Mouse (Mus musculus) MEL (cell line): ENCODE data around the gene Lmo2.

Experiments
- CTCF ChIP-seq, 3 experiments: IDR thresholded peaks in 2 of 3; conservative IDR thresholded peaks in 1 of 3; 2 replicates each; pipeline ENCODE4 v1.5.1; 2011 to 2012; ENCODE audit warnings: low read length in 3 of 3, low read depth in 2 of 3, mild to moderate bottlenecking in 2 of 3, improper control_type of control experiment in 1 of 3, inconsistent platforms in 1 of 3, mixed read lengths in 1 of 3, moderate library complexity in 1 of 3; ENCODE audit not compliant: control insufficient read depth in 1 of 3, insufficient read depth in 1 of 3, poor library complexity in 1 of 3, severe bottlenecking in 1 of 3
- MAFK ChIP-seq: IDR thresholded peaks from 2 replicates; pipeline ENCODE4 v1.6.1; 2011; ENCODE audit warnings: low read depth, mild to moderate bottlenecking, low read length, improper control_type of control experiment, borderline replicate concordance
- POLR2A ChIP-seq, 2 experiments: IDR thresholded peaks; 2 replicates each; pipeline ENCODE4 v1.6.1; 2011 to 2012; ENCODE audit warnings: low read length in 2 of 2, mild to moderate bottlenecking in 2 of 2, control low read depth in 1 of 2, improper control_type of control experiment in 1 of 2, low read depth in 1 of 2, moderate library complexity in 1 of 2; ENCODE audit not compliant: control insufficient read depth in 1 of 2, insufficient read depth in 1 of 2, poor library complexity in 1 of 2
- RAD21 ChIP-seq: IDR thresholded peaks from 2 replicates; pipeline ENCODE4 v1.6.1; 2011; ENCODE audit warnings: mild to moderate bottlenecking, low read depth, low read length, improper control_type of control experiment
- SMC3 ChIP-seq: IDR thresholded peaks from 2 replicates; pipeline ENCODE4 v1.6.1; 2011; ENCODE audit warnings: low read depth, low read length, improper control_type of control experiment

DNA sequence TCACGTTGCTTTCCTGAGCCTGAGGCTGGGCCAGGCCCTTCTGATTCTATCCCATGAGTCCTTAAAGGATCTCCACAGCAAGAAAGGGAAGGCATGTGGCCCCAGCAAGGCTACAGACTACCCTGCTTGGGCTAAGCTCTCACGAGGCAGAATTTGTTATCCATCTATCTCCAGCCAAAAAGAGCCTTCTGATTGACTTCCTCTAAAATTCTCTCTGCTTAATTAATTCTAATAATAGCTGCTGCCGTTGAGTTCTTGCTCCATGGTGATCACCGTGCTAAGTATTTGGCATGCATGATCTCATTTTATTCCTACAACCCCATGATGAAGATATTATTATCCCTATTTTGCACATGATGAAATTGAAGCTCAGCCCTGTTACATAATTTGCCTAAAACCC is 4.6 kb downstream of the Lmo2 start:
- TF ChIP-seq CTCF (IDR thresholded peaks at IDR 0.05 in 2 of 3, conservative IDR thresholded peaks at IDR 0.05 in 1 of 3; ENCODE audit: control insufficient read depth in 1 of 3, insufficient read depth in 1 of 3, low read depth in 2 of 3, low read length in 3 of 3, poor library complexity in 1 of 3, severe bottlenecking in 1 of 3) (no peak), SMC3 (no peak), RAD21 (no peak), POLR2A (IDR thresholded peaks at IDR 0.05; ENCODE audit: control insufficient read depth in 1 of 2, insufficient read depth in 1 of 2, low read depth in 1 of 2, low read length in 2 of 2, poor library complexity in 1 of 2) (peak in 1 of 2 experiments; percentile 55; a peak in 2 of 4 replicates), MAFK (no peak)
